Mouse (Mus musculus) gastrocnemius, postnatal 36 days (tissue): Measurements from ENCODE around the gene Gps2. TPM values are rescaled to one million over a fixed set of nuclear protein-coding genes. Genes with fewer than 3 reads are reported as not detected.

Experiments
- DNase-seq, 2 experiments: peaks; one replicate each; pipeline ENCODE4 v3.0.0; 2022
- intact Hi-C: fragments of 180-260 bp; cut with DNase I; formaldehyde crosslinking; loops from one replicate; pipeline ENCODE4 v1.15.1; 2025
- total RNA-seq, 2 experiments: library from RNA; stranded (reverse); gene quantifications; 2 replicates each; pipeline ENCODE4 v1.2.3; 2021

Gps2 gene
- total RNA-seq, 2 experiments from 2014 or later, result 33.9 to 42.5 TPM

DNA sequence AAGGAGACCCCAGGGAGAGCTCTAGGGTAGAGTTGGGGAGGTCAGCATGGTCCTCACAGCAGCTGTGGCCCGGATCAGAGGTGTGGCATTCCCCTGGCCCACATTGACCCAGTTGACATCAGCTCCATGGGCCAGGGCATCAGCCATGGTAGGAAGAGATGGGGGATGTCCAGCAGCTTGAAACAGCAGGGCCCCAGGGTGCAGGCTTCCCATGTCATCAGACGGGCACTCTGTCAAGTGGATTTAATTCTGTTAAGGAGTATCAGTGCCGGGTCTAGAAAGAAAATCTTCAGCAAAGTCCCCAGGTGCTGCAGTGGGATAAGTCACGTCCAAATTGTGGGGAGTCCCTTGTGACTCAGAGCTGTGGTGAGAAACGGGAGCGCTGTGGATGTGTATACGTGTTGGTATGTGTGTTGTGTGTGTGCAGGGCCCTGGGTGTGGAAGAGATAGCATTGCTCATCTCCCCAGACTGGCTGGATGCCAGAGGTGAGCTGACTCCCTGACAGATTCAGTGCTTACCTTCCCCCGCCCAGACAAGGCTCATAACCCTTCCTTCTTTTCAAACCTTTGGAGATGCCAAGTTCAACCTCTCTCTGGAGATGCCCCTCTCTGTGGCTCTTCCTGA, 30.0 kb upstream of the Gps2 start:
- no peak for DNase-seq
- intact Hi-C loops, result no loop called here

DNA sequence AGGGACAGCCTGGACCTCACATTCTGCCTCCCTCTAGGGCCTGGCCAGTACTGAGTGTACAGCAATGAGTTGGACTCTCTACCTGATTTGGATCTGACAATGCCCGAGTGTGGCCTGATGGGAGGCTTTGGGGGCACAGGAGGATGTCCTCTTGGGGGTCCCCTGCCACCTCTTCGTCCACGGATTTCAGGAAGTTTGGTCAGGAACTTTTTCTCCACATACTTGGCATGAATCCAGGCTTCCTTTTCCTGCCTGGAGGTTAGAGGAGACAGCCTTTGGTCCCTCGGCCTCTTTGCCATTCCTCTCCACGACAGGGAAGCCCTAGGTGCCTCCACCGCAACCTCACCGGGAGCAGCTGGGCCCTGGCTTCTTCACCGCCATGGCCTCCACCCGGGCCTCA, 29.4 kb upstream of the Gps2 start:
- intact Hi-C loops, result no loop called here
- no peak for DNase-seq

DNA sequence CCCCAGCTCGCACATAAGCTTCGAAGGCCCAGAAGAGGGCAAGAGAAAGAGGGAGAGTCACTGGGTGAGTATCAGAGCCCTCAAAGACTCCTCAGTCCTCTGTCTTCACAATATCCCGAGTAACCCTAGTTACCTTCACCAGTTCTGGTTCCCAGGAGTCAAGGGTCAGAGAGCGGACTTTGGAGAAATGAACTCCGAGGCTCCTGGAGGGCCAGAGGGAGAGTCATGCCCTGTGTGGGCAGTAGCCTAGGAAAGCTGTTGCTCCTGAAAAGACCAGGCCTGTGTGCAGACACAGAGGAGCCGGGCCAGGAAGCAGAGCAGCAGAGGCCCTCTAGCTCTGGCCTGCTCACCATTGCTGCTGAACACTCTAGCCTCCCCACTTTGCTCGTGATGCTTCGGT, 29.0 kb upstream of the Gps2 start:
- intact Hi-C loops, result no loop called here
- no peak for DNase-seq

DNA sequence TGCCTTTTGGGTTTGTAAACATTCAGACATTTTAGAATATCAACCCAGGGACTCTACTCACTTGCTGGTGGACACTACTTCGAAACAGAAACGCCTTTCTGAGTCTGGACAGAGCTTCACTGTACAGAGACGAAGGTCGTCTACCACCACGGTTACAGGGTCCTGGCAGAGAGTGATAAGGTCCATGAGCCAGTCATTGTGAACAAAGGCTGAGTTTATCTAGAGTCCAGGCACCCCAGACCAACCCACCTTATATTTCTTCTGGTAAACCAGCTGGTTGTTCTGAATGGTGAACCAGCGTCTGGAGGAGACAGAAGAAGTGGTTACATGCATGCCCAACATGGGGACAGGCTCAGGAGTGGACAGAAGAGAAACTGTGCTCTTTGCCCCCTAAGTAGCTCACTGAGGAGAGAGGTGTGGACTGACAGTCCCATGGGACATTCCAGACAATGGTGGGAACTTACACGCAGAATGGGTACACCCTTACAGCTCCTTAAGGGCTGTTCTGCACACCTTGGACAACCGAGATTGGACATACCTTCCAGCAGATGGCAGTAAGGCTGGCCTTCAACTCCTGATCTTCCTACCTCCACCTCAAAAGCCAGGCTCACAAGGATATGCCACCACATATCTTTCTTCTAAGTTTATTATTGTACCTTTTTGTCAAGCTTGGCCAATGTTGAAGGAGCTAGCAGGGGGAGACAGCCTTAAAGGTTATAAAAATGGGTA, 26.6 kb upstream of the Gps2 start:
- intact Hi-C loops, result no loop called here

DNA sequence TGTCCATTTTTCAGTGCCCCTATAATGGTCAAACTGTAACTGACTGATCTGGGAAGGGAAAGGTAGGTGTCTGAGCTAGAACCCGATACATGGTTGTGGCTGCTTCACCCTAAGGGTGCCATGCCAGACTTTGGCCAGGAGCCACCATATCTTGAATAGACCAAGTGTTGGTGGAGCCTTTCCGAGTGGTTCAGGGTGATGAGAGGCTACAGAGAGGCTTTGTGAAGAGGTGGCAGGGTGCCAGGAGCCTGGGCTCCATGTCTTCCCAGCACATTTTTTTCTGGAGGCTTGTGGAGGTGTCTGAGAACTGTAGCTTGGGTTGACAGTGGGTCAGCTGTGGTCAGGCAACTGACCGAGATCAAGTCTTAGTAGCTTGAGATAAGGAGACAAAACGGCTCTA, 22.2 kb upstream of the Gps2 start:
- intact Hi-C loops, result no loop called here
- no peak for DNase-seq

More for the DNA sequence above, 26.6 kb upstream of the Gps2 start:
- DNase-seq, result no peak

DNA sequence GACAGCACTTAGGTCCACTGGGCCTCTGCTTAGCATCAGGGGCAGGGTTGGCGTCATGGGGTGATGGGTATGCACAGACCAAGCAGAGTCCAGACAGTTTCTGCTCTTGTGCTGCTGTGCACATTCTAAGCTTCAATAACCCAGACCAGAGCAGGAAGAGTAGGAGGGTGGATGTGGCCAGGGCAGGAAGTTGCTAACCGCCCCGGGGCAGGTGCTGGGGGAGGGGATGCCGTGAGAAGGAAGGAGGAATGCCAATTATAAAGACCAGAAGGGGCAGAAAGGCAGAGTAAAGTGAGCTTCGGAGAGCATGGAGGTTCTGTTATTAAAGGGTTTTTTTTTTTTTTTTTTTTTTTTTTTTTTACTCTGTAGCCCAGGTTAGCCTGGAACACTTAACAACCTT, 19.0 kb upstream of the Gps2 start:
- no peak for DNase-seq
- intact Hi-C loops, result no loop called here

DNA sequence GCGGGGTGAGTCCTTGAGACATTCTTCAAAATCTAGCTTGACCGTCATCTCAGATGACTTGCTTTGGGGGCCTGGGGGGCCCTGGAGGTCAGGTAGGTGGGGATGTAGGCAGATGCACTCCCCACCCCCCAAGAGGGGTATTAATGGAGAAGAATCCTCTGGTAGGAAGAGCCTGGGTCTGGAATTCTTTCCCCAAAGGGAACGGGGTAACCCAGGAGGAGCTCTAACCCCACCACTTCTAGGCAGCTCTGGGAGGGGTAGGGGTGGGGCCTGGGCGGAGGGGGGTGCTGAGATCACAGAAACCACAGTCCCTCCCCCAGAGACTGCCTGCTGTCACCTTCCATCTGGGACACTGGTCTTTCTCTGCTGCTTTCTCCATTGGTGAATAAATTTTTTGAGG, 18.4 kb upstream of the Gps2 start, which contains the start of gene Acap1:
Acap1 (minus strand) TSS at position 249 of the 400 bp plus-strand sequence.
- intact Hi-C loops, result no loop called here
- DNase-seq, result no peak

DNA sequence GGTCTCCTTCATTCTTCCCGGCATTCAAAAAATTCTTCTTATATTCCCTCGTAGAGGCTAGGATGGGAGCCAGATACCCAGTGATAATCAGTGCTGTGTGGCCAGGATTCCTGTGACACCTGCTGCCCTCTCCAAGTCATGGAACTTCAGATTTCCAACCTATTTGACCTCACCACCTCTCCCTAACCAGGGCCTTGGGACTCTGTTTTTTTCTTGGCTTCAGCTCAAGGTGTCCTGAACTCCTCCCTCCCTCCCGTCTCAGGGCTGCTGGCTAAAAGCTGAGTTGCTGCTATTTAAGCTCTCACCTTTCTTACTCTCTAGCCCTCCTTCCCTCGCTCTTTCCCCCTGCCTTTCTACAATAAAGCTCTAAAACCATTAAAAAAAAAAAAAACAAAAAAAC, 13.8 kb upstream of the Gps2 start:
- DNase-seq, result no peak
- intact Hi-C loops, result no loop called here

DNA sequence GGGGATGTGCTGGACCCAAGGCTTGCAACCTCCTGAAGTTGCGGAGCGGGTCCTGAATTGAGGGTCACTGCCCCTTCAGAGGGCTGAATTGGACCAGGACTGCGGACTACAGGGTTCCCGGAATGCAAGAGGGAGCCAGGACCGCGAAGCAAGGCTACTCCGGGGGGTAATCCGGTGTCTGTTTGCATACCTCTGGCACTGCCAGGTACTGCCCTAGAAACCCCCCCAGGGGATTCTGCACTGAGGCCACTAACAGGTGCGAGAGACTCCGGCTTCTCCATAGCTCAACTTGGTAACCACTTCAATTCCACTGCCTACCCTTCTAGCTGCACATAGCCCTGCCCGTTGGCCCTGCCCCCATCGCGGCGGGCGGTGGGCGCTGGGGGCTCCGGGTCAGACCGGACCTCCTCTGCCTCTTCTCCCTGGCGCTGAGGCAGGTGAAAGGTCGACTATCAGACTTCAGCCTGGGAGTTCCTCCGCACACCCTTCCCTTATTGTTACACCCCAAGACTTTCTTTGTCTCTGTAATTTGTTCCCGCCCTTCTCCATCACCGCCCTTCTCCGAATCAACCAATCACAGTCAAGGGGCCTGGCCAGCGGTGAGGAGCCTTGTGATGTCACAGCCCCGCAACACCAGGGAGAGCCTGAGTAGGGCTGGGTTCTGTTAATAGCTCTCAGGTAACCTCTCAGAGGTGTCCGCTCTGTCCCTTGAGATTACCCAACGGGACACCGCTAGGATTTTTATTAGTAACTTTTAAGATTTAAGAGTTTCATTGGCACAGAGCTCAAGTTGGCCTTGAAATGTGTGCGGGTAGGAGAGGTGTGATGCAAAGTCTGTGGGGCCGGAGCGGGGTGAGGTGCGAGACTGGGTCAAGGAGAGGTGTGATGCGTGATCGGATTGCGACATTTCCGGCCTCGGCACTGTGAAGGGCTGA, 12.9 kb upstream of the Gps2 start, which contains the start of the genes 2810408A11Rik and Neurl4:
2810408A11Rik (minus strand) TSS at position 517 of the 935 bp plus-strand sequence.
Neurl4 (plus strand) TSS at position 602 of the 935 bp plus-strand sequence.
- DNase-seq, result peak; percentile 76 to 83
- intact Hi-C loops, result no loop called here

DNA sequence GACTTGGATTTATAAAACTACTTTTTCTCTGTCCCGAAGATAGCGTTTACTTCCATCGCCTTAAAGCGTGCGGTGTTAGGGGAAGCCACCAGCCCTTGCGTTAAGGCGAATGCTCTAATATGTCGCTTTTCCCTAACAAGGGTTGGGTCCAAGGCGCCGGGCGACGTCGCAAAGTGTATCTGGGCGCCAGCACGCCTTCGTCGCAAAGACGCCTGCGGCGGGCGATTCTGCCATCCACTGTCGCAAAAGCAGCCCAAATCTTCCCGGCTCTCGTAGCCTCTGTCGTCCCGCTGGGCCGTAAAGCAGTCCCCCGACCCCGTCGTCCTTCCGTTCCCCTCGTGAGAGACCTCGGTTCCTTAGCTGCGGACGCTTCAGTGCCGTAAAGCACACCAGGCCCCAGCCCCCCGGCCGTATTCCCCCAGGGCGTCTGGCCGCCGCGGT, 12.3 kb upstream of the Gps2 start:
- peak; percentile 89 to 91 for DNase-seq
- intact Hi-C loops, result no loop called here

DNA sequence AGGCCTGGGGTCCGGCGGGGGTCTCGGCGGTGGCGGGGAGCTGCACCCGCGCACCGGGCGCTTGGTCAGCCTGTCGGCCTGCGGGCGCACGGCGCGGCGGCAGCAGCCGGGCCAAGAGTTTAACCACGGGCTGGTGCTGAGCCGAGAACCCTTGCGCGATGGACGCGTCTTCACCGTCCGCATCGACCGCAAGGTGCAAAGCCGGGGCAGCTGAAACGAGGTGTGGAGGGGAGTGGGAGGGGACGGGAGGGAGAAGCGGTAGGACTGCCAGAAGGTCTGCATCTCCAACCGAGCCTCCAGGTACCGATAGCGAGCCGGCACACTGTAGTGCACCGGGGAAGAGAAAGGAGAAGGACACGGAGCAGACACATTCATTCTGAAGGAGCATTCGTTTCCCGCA, 11.7 kb upstream of the Gps2 start:
- DNase-seq, result no peak
- intact Hi-C loops, result no loop called here

DNA sequence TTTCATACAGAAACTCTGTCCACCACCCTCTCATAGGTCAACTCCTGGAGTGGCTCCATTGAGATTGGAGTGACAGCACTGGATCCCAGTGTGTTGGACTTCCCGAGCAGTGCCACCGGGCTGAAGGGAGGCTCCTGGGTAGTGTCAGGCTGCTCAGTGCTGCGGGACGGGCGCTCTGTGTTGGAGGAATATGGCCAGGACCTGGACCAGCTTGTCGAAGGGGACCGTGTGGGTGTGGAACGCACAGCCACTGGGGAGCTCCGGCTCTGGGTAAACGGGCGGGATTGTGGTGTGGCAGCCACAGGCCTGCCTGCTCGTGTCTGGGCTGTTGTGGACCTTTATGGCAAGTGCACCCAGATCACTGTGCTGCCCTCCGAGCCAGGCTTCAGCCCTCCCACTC, 10.7 kb upstream of the Gps2 start:
- DNase-seq, result no peak
- intact Hi-C loops, result no loop called here

DNA sequence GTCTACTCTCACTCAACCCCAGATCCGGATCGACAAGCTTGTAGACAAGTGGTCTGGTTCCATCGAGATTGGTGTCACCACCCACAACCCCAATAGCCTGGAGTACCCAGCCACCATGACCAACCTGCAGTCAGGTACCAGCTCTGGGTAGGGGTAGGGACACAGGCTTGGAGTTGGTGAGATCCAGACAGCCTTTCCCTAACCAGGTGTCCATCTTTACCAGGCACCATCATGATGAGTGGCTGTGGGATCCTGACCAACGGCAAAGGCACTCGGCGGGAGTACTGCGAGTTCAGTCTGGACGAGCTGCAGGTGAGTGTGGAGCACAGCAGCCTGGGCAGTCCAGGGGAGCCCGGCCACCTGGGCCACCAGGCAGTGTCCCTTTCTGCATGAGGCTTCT, 9.4 kb upstream of the Gps2 start:
- DNase-seq, result no peak
- intact Hi-C loops, result no loop called here

DNA sequence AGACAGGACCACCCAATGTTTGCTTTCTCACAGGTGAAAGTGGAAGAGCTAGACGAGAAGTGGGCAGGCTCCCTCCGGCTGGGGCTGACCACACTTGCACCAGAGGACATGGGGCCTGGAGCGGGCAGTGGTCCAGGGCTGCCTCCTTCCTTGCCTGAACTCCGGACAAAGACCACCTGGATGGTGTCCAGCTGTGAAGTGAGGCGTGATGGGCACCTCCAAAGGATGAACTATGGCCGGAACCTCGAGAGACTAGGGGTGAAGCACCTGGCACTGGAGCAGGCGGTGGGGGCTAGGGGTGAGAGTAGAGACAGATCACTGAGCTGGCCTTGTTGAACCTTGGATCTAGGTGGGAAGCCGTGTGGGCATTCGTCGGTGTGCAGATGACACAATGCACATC, 5.0 kb upstream of the Gps2 start:
- no peak for DNase-seq
- intact Hi-C loops, result no loop called here

DNA sequence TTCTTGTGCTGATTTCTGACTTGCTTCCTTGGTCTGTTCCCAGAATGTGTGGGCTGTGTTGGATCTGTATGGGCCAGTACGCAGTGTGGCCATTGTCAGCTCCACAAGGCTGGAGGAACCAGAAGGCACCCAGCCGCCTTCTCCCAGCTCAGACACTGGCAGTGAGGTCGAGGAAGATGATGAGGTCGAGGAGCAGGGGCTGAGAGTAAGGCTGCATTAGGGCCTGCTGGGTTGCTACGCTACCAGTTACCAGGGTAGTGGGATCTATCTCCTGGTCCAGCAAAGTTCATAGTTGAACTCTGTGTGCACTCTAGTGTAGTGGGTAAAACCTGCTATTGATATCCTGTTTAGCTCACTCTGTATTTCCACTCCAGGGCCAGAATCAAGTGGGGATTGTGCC, 4.5 kb upstream of the Gps2 start:
- intact Hi-C loops, result no loop called here
- no peak for DNase-seq

DNA sequence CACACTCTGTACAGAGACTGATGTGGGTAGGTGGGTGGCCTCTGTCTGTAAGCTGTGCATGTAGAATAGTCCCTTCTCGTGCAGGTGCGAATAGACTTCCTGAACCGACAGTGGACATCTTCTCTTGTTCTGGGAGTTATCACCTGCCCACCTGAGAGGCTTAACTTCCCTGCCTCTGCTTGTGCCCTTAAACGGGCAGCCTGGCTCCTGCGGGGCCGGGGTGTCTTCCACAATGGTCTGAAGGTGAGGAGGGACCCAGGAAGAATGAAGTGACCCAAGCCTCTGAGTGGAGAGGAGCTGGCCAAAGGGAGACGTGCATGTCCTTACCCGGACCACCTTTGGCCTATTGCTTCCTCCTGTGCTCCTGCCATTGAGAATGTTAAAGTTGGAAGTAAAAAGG, 3.5 kb upstream of the Gps2 start:
- intact Hi-C loops, result no loop called here
- DNase-seq, result no peak

DNA sequence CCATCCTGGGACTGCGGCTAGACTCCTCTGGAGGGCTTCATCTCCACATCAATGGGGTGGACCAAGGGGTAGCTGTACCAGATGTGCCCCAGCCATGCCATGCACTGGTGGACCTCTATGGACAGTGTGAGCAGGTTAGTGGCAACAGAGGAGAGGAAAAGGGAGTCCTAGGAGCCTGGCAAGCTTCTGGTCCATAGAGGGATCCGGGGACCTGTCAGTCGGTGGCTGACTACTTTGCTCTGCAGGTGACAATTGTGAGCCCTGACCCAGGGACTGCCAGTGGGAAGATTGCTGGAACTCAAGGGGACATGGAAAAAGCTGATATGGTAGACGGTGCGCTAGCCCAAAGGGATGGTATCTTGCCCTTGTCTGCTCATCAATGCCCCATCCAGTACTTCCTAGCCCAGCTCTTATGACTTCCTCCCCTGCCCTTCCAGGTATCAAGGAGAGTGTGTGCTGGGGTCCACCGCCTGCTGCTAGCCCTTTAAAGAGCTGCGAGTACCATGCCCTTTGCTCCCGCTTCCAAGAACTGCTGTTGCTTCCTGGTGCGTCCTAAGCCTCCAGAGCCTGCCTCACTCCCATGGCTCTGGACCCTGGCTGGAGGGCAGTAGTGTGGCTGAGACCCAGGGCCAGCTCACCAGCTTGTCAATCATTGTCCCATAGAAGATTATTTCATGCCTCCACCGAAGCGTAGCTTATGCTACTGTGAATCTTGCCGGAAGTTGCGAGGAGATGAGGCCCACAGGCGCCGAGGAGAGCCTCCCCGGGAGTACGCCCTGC, 2.7 kb upstream of the Gps2 start:
- intact Hi-C loops, result no loop called here
- DNase-seq, result no peak

DNA sequence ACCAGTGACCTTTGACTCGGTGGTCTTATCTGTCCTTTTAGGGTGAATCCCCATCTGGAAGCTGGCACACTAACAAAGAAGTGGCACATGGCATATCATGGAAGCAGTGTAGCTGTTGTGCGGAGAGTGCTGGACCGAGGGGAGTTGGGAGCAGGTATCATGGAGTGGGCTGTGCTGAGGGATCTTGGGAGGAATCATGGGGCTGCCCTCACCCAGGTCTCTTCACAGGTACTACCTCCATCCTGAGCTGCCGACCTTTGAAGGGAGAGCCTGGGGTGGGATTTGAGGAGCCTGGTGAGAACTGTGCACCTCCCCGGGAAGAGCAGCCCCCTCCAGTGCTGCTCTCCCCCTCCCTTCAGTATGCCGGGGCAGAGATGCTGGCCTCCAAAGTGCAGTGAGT, 2.0 kb upstream of the Gps2 start:
- intact Hi-C loops, result no loop called here

DNA sequence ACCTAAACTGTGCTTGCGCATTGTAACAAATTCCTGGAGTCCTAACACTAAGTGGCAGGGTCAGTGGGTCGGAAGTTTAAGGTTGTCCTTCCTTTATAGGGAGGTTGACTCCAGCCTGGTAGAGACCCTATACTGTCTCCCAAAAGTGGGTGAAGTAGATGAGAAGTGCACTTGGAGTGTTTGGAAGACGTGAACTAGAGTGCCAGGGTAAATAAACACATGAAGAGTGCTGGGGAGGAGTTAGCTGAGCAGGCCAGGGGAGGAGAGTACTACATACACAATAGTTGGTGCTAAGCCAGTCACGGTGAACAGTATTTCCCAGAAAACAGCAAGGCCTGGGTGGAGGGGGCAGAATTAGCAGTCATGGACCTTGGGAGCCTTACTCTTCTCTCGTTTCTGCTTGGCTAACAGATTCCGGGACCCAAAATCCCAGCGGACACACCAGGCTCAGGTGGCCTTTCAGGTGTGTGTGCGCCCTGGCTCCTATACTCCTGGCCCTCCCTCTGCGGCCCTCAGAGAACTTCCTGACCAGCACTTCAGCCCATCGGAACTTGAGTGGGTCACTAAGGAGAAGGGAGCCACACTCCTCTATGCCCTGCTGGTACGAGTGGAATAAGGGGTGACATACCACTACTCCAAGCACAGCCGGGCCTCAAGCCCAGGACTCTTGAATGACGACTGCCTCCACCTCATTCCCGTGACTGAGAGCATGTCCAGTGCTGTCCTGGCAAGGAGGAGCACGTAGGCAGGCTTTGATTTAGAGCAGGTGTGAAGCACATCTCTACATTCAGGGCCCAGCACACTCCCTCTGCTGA, 765 bp upstream of the Gps2 start:
- DNase-seq, result no peak
- intact Hi-C loops, result no loop called here

More for the DNA sequence above, 2.0 kb upstream of the Gps2 start:
- DNase-seq, result no peak
